Mouse (Mus musculus) forebrain, embryonic 12.5 days (tissue): ENCODE data around the gene AI467606. TPM values are rescaled to one million over a fixed set of nuclear protein-coding genes. Genes with fewer than 3 reads are reported as not detected.

Source experiments
- ATAC-seq: fragments of 200-750 bp; cut with Nextera tagmentation; 2 replicates; pipeline ENCODE4 v1.8.0; 2017; ENCODE audit warnings: moderate TSS enrichment; ENCODE audit not compliant: low FRiP score
- H3K27ac ChIP-seq: fragments of 300-500 bp; sonication (generic); 2 replicates; pipeline ENCODE4 v1.5.1; 2016; ENCODE audit warnings: mild to moderate bottlenecking
- H3K27me3 ChIP-seq: fragments of 300-500 bp; sonication (generic); 2 replicates; pipeline ENCODE4 v1.6.1; 2016; ENCODE audit warnings: mild to moderate bottlenecking
- H3K36me3 ChIP-seq: fragments of 300-500 bp; sonication (generic); replicated peaks from 2 replicates; pipeline ENCODE4 v1.6.1; 2016; ENCODE audit warnings: mild to moderate bottlenecking
- H3K4me1 ChIP-seq: fragments of 300-500 bp; sonication (generic); 2 replicates; pipeline ENCODE4 v1.6.1; 2016
- H3K4me2 ChIP-seq: fragments of 300-500 bp; sonication (generic); 2 replicates; pipeline ENCODE4 v1.6.1; 2016; ENCODE audit warnings: mild to moderate bottlenecking, moderate library complexity
- H3K4me3 ChIP-seq: fragments of 300-500 bp; sonication (generic); replicated peaks from 2 replicates; pipeline ENCODE4 v1.5.1; 2016; ENCODE audit warnings: mild to moderate bottlenecking
- H3K9ac ChIP-seq: fragments of 300-500 bp; sonication (generic); 2 replicates; pipeline ENCODE4 v1.6.1; 2016; ENCODE audit warnings: mild to moderate bottlenecking
- H3K9me3 ChIP-seq: fragments of 300-500 bp; sonication (generic); 2 replicates; pipeline ENCODE4 v1.6.1; 2016
- WGBS: fragments of 180-500 bp; shearing (Covaris S2); methylation state at CpG from one replicate; pipeline ENCODE4 v1.1.7; 2016; 5-methylcytosine and 5-hydroxymethylcytosine counted together
- polyA plus RNA-seq: library from polyadenylated mRNA; unstranded; fragments of >200 nt; fragmentation: Nextera tagmentation; extraction: Ambion mirVana; gene quantifications from 2 replicates; pipeline ENCODE4 v1.2.1, GENCODE M21; 2016

The AI467606 gene
- polyA plus RNA-seq, 1 experiment from 2014 or later, result 0.91 TPM

- Histone ChIP-seq H3K27me3 (peaks cover 27% of the 10 kb centered on the region), H3K9ac (no peak overlapping the region), H3K27ac (no peak overlapping the region), H3K9me3 (no peaks in the 10 kb centered on the region), H3K4me1 (peaks cover 15% of the 10 kb centered on the region), H3K36me3 (no peaks in the 10 kb centered on the region), H3K4me3 (no peak overlapping the region), H3K4me2 (no peak overlapping the region)
- WGBS, result 56% methylated on average over 11 of the region's 11 CpGs
- ATAC-seq, result no peak
Observed at GRCm38 (mm10) chr7:127116331-127116935, 25.3 kb downstream of the AI467606 start.

GRCm38 (mm10) chr7:127117948-127118347 lies 26.8 kb downstream of the AI467606 start:
- Histone ChIP-seq H3K4me2 (no peak overlapping the region), H3K36me3 (no peaks in the 10 kb centered on the region), H3K4me3 (no peak overlapping the region), H3K27ac (no peak overlapping the region), H3K9me3 (no peaks in the 10 kb centered on the region), H3K4me1 (peaks cover 22% of the 10 kb centered on the region), H3K27me3 (peaks cover 36% of the 10 kb centered on the region), H3K9ac (no peak overlapping the region)
- ATAC-seq, result no peak
- WGBS, result 54% methylated on average over 5 of the region's 5 CpGs

- Histone ChIP-seq H3K4me2 (no peak overlapping the region), H3K27me3 (peaks cover 40% of the 10 kb centered on the region), H3K4me3 (no peak overlapping the region), H3K27ac (no peak overlapping the region), H3K9ac (no peak overlapping the region), H3K36me3 (no peaks in the 10 kb centered on the region), H3K4me1 (peaks cover 14% of the 10 kb centered on the region), H3K9me3 (no peaks in the 10 kb centered on the region)
- ATAC-seq, result no peak
- WGBS, result 61% methylated on average over 14 of the region's 14 CpGs
Observed at GRCm38 (mm10) chr7:127118671-127119445, 27.7 kb downstream of the AI467606 start.

GRCm38 (mm10) chr7:127121061-127121910 lies 30.1 kb downstream of the AI467606 start:
- Histone ChIP-seq H3K9me3 (0 out of 2 replicates have a peak, but pooled peaks cover 5% of the 10 kb centered on the region), H3K9ac (0 out of 2 replicates have a peak overlapping the region, but pooled peaks have one; percentile 36), H3K27me3 (peaks cover 40% of the 10 kb centered on the region), H3K4me3 (peak overlapping the region; percentile 10; the same call in 1 of the 2 replicates), H3K4me1 (peaks cover 14% of the 10 kb centered on the region), H3K4me2 (peak overlapping the region; percentile 35), H3K27ac (no peak overlapping the region), H3K36me3 (no peaks in the 10 kb centered on the region)
- ATAC-seq, result no peak
- 6% methylated on average over 21 of the region's 21 CpGs for WGBS

- Histone ChIP-seq H3K9me3 (0 out of 2 replicates have a peak, but pooled peaks cover 5% of the 10 kb centered on the region), H3K27ac (no peak within 1 kb of the TSS), H3K27me3 (peaks cover 40% of the 10 kb centered on the region), H3K4me1 (peaks cover 14% of the 10 kb centered on the region), H3K4me2 (peak within 1 kb of the TSS; percentile 35), H3K9ac (0 out of 2 replicates have a peak within 1 kb of the TSS, but pooled peaks have one; percentile 36), H3K4me3 (peak within 1 kb of the TSS; percentile 10; the same call in 1 of the 2 replicates), H3K36me3 (no peaks in the 10 kb centered on the region)
- no peak for ATAC-seq
- WGBS, result 14% methylated on average over 7 of the region's 7 CpGs
Observed at GRCm38 (mm10) chr7:127121911-127122270, 30.7 kb downstream of the AI467606 start, which contains the start of gene Qprt. Qprt (minus strand) TSS chr7:127122226.

GRCm38 (mm10) chr7:127129638-127130037 lies 38.5 kb downstream of the AI467606 start:
- 0 out of 2 replicates have a peak, but pooled peaks cover under 1% of the 10 kb centered on the region for H3K9me3 ChIP-seq
- no peak overlapping the region for H3K4me2 ChIP-seq
- H3K27ac ChIP-seq, result no peak overlapping the region
- no peak for ATAC-seq
- no peak overlapping the region for H3K9ac ChIP-seq
- no peak overlapping the region for H3K4me3 ChIP-seq
- WGBS, result 16% methylated on average over 4 of the region's 4 CpGs
- H3K36me3 ChIP-seq, result no peaks in the 10 kb centered on the region
- peaks cover 4% of the 10 kb centered on the region; the same call in 1 of the 2 replicates for H3K27me3 ChIP-seq
- no peaks in the 10 kb centered on the region for H3K4me1 ChIP-seq

GRCm38 (mm10) chr7:127133125-127133524 lies 42.0 kb downstream of the AI467606 start:
- ATAC-seq, result no peak
- Histone ChIP-seq H3K9me3 (no peaks in the 10 kb centered on the region), H3K4me2 (no peak overlapping the region), H3K36me3 (no peaks in the 10 kb centered on the region), H3K4me1 (no peaks in the 10 kb centered on the region), H3K9ac (no peak overlapping the region), H3K27me3 (peaks cover 4% of the 10 kb centered on the region; the same call in 1 of the 2 replicates), H3K27ac (no peak overlapping the region), H3K4me3 (no peak overlapping the region)
- WGBS, result 67% methylated on average over 5 of the region's 5 CpGs

- no peaks in the 10 kb centered on the region for H3K4me1 ChIP-seq
- H3K9ac ChIP-seq, result no peak overlapping the region
- no peaks in the 10 kb centered on the region; the same call in 1 of the 2 replicates for H3K27me3 ChIP-seq
- WGBS, result 84% methylated on average over 11 of the region's 11 CpGs
- no peak overlapping the region for H3K27ac ChIP-seq
- no peak overlapping the region for H3K4me3 ChIP-seq
- no peaks in the 10 kb centered on the region for H3K36me3 ChIP-seq
- no peak for ATAC-seq
- no peaks in the 10 kb centered on the region for H3K9me3 ChIP-seq
- H3K4me2 ChIP-seq, result no peak overlapping the region
Observed at GRCm38 (mm10) chr7:127134821-127135447, 43.8 kb downstream of the AI467606 start.

GRCm38 (mm10) chr7:127136181-127137071 lies 45.3 kb downstream of the AI467606 start:
- Histone ChIP-seq H3K4me1 (no peaks in the 10 kb centered on the region), H3K9me3 (no peaks in the 10 kb centered on the region), H3K4me2 (no peak overlapping the region), H3K9ac (no peak overlapping the region), H3K27me3 (no peaks in the 10 kb centered on the region; the same call in 1 of the 2 replicates), H3K4me3 (no peak overlapping the region), H3K36me3 (no peaks in the 10 kb centered on the region), H3K27ac (no peak overlapping the region)
- WGBS, result 88% methylated on average over 22 of the region's 22 CpGs
- no peak for ATAC-seq

GRCm38 (mm10) chr7:127137262-127138017 lies 46.3 kb downstream of the AI467606 start, which contains the start of gene Spn:
Spn (minus strand) TSS chr7:127137823.
- H3K9me3 ChIP-seq, result no peaks in the 10 kb centered on the region
- no peaks in the 10 kb centered on the region for H3K36me3 ChIP-seq
- ATAC-seq, result no peak
- H3K4me1 ChIP-seq, result no peaks in the 10 kb centered on the region
- WGBS, result 72% methylated on average over 9 of the region's 9 CpGs
- H3K4me2 ChIP-seq, result no peak within 1 kb of the TSS
- no peak within 1 kb of the TSS for H3K4me3 ChIP-seq
- H3K27me3 ChIP-seq, result no peaks in the 10 kb centered on the region; the same call in 1 of the 2 replicates
- H3K9ac ChIP-seq, result no peak within 1 kb of the TSS
- H3K27ac ChIP-seq, result no peak within 1 kb of the TSS
